Mouse (Mus musculus) T-helper 17 cell (primary cell): Measurements from ENCODE around the gene Prkag1.
"Not testable (repeated sequence)": the region's sequence is repeated elsewhere in the genome, so short reads cannot be mapped to it uniquely, and the experiment has no call there.

Experiments
- in situ Hi-C, 2 experiments: fragments of 300-600 bp; cut with MboI, MseI; formaldehyde crosslinking; loops; 1 replicate in 1 of 2; 2 replicates in 1 of 2; pipeline ENCODE4 v1.15.1; 2025; ENCODE audit warnings: high pct_unique_total_duplicates in 2 of 2

Prkag1 gene

GRCm38 (mm10) chr15:98827611-98828011 is 3.7 kb downstream of the Prkag1 start:
- in situ Hi-C loops: loop anchor here in 1 of 2 experiments (10.0 kb wide), 1 partner anchor 763 kb away; no protein-coding TSS in a partner anchor

GRCm38 (mm10) chr15:98823434-98823833 is 7.9 kb downstream of the Prkag1 start:
- in situ Hi-C loops: loop anchor here in 1 of 2 experiments (10.0 kb wide), 1 partner anchor 759 kb away; no protein-coding TSS in a partner anchor

GRCm38 (mm10) chr15:98822147-98822546 is 9.2 kb downstream of the Prkag1 start:
- in situ Hi-C loops: loop anchor here in 1 of 2 experiments (10.0 kb wide), 1 partner anchor 757 kb away; no protein-coding TSS in a partner anchor

GRCm38 (mm10) chr15:98821403-98821802 is 9.9 kb downstream of the Prkag1 start:
- in situ Hi-C loops: loop anchor here in 1 of 2 experiments (10.0 kb wide), 1 partner anchor 757 kb away; no protein-coding TSS in a partner anchor

- in situ Hi-C loops: loop anchor here in 1 of 2 experiments (10.0 kb wide), 1 partner anchor 756 kb away; no protein-coding TSS in a partner anchor
Observed at GRCm38 (mm10) chr15:98820937-98821336, 10.4 kb downstream of the Prkag1 start.

- in situ Hi-C loops: no loop called here
Observed at GRCm38 (mm10) chr15:98818171-98818570, 13.2 kb downstream of the Prkag1 start.

- in situ Hi-C loops: no loop called here
Observed at GRCm38 (mm10) chr15:98812741-98813424, 18.4 kb downstream of the Prkag1 start.

- in situ Hi-C loops: not testable (repeated sequence)
Observed at GRCm38 (mm10) chr15:98810212-98810611, 21.1 kb downstream of the Prkag1 start.

GRCm38 (mm10) chr15:98809390-98809789 is 21.9 kb downstream of the Prkag1 start, which contains the start of gene Ddn:
TSS of gene Ddn (minus strand) at chr15:98809490.
- in situ Hi-C loops: no loop called here

- in situ Hi-C loops: no loop called here
Observed at GRCm38 (mm10) chr15:98808651-98809134, 22.6 kb downstream of the Prkag1 start.

GRCm38 (mm10) chr15:98807895-98808650 is 23.2 kb downstream of the Prkag1 start:
- in situ Hi-C loops: no loop called here

GRCm38 (mm10) chr15:98806809-98807770 is 24.2 kb downstream of the Prkag1 start:
- in situ Hi-C loops: no loop called here

GRCm38 (mm10) chr15:98806071-98806808 is 25.1 kb downstream of the Prkag1 start:
- in situ Hi-C loops: no loop called here

GRCm38 (mm10) chr15:98805324-98806040 is 25.8 kb downstream of the Prkag1 start:
- in situ Hi-C loops: no loop called here

- in situ Hi-C loops: loop anchor here in 1 of 2 experiments (5.0 kb wide), 1 partner anchor 132 kb away; no protein-coding TSS in a partner anchor
Observed at GRCm38 (mm10) chr15:98804054-98804453, 27.3 kb downstream of the Prkag1 start.

GRCm38 (mm10) chr15:98802926-98803325 is 28.4 kb downstream of the Prkag1 start:
- in situ Hi-C loops: loop anchor here in 1 of 2 experiments (5.0 kb wide), 1 partner anchor 131 kb away; no protein-coding TSS in a partner anchor

GRCm38 (mm10) chr15:98799396-98799795 is 31.9 kb downstream of the Prkag1 start:
- in situ Hi-C loops: loop anchor here in 1 of 2 experiments (10.0 kb wide), 1 partner anchor 165 kb away; the partner anchor contains the start of gene Cacnb3

GRCm38 (mm10) chr15:98798903-98799302 is 32.4 kb downstream of the Prkag1 start:
- in situ Hi-C loops: loop anchor here in 1 of 2 experiments (10.0 kb wide), 1 partner anchor 164 kb away; the partner anchor contains the start of gene Cacnb3
